Mouse (Mus musculus) embryonic facial prominence, embryonic 11.5 days (tissue): ENCODE data around the gene Nudcd3. TPM values are rescaled to one million over a fixed set of nuclear protein-coding genes. Genes with fewer than 3 reads are reported as not detected.

Experiments
- ATAC-seq: fragments of 200-750 bp; cut with Nextera tagmentation; replicated peaks from 2 replicates; pipeline ENCODE4 v1.8.0; 2017; ENCODE audit warnings: low read depth; ENCODE audit not compliant: insufficient number of reproducible peaks, low FRiP score, low TSS enrichment
- DNase-seq: peaks from one replicate; pipeline ENCODE4 v3.0.0-alpha.2; 2015; ENCODE audit warnings: low spot score
- H3K27ac ChIP-seq: fragments of 300-500 bp; sonication (generic); replicated peaks from 2 replicates; pipeline ENCODE4 v1.5.1; 2014; ENCODE audit warnings: mild to moderate bottlenecking, low read depth, low read length, control low read depth
- H3K27me3 ChIP-seq: fragments of 300-500 bp; sonication (generic); 2 replicates; pipeline ENCODE4 v1.6.1; 2014; ENCODE audit warnings: mild to moderate bottlenecking, low read length, moderate library complexity, mixed read lengths; ENCODE audit not compliant: control insufficient read depth, insufficient read depth
- H3K36me3 ChIP-seq: fragments of 300-500 bp; sonication (generic); replicated peaks from 2 replicates; pipeline ENCODE4 v1.6.1; 2014; ENCODE audit warnings: low read depth, mild to moderate bottlenecking, low read length, moderate library complexity, mixed read lengths; ENCODE audit not compliant: control insufficient read depth, insufficient read depth
- H3K4me1 ChIP-seq: fragments of 300-500 bp; sonication (generic); 2 replicates; pipeline ENCODE4 v1.6.1; 2014; ENCODE audit warnings: low read length, mixed read lengths; ENCODE audit not compliant: control insufficient read depth, insufficient read depth
- H3K4me2 ChIP-seq: fragments of 300-500 bp; sonication (generic); 2 replicates; pipeline ENCODE4 v1.6.1; 2014; ENCODE audit warnings: low read depth, mild to moderate bottlenecking, control low read depth, low read length, moderate library complexity
- H3K4me3 ChIP-seq: fragments of 300-500 bp; sonication (generic); 2 replicates; pipeline ENCODE4 v1.5.1; 2014; ENCODE audit warnings: low read depth, low read length, control low read depth
- H3K9ac ChIP-seq: fragments of 300-500 bp; sonication (generic); replicated peaks from 2 replicates; pipeline ENCODE4 v1.6.1; 2014; ENCODE audit warnings: mild to moderate bottlenecking, control low read depth, low read length
- H3K9me3 ChIP-seq: fragments of 300-500 bp; sonication (generic); replicated peaks from 2 replicates; pipeline ENCODE4 v1.6.1; 2016; ENCODE audit warnings: mild to moderate bottlenecking, low read length, inconsistent platforms, mixed read lengths; ENCODE audit not compliant: control insufficient read depth
- WGBS: fragments of 180-500 bp; shearing (Covaris S2); extraction: QIAGEN DNeasy Blood & Tissue Kit; methylation state at CpG from one replicate; pipeline ENCODE4 v1.1.7; 2014; 5-methylcytosine and 5-hydroxymethylcytosine counted together
- polyA plus RNA-seq: library from polyadenylated mRNA; unstranded; fragments of >200 nt; fragmentation: Nextera tagmentation; extraction: Ambion mirVana; gene quantifications from 2 replicates; pipeline ENCODE4 v1.2.1, GENCODE M21; 2014

The Nudcd3 gene
- polyA plus RNA-seq, 1 experiment from 2014 or later, result 41.7 TPM

- Histone ChIP-seq H3K36me3 (no peaks in the 10 kb centered on the region), H3K9ac (no peak overlapping the region), H3K27me3 (no peaks in the 10 kb centered on the region), H3K4me2 (no peak overlapping the region), H3K9me3 (no peaks in the 10 kb centered on the region), H3K27ac (no peak overlapping the region), H3K4me1 (no peaks in the 10 kb centered on the region; the same call in 1 of the 2 replicates), H3K4me3 (no peak overlapping the region)
- ATAC-seq (no peak), DNase-seq (no peak)
- WGBS, result 88% methylated on average over 3 of the region's 3 CpGs
These were observed 12.8 kb downstream of the Nudcd3 start for GRCm38 (mm10) chr11:6187399-6187798.

DNA sequence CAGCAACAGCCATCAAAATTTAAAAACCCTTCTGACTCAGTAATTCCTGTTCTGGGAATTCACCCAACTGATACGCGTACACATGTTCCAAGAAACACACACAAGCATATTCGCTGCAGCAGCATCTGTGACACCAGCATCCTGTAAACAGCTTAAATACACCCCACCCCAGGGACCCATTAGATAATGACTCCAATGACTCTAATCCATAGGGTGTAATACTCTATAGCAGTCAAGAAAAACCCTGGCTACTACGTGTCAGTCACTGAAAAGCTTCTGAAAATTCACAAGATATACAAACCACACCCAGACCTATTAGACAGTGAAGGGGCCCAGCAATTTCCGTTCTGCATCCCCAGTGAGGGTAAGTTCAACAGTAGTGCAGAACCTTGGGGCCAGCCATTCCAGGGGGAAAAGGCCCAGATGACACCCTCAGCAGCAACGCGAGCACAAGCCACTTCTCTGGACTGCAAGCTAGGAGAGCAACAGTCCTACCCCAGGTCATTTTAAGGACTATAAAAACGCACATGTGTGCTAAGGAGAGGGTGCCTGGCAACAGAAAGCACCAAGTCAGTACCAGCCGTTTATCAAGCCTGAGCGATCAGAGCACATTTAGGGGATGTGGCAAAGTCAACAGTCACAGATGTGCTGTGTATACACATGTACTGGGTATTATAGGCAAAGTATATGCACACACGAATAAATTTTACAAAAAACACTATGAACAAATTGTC is 15.8 kb downstream of the Nudcd3 start:
- no peaks in the 10 kb centered on the region for H3K27me3 ChIP-seq
- DNase-seq, result no peak
- no peak overlapping the region for H3K9ac ChIP-seq
- H3K9me3 ChIP-seq, result no peaks in the 10 kb centered on the region
- no peak for ATAC-seq
- no peak overlapping the region for H3K27ac ChIP-seq
- H3K36me3 ChIP-seq, result no peaks in the 10 kb centered on the region
- H3K4me2 ChIP-seq, result no peak overlapping the region
- no peaks in the 10 kb centered on the region; the same call in 1 of the 2 replicates for H3K4me1 ChIP-seq
- 70% methylated on average over 11 of the region's 11 CpGs for WGBS
- no peak overlapping the region for H3K4me3 ChIP-seq

- Histone ChIP-seq H3K4me2 (no peak overlapping the region), H3K4me3 (no peak overlapping the region), H3K9ac (no peak overlapping the region), H3K9me3 (no peaks in the 10 kb centered on the region), H3K27ac (no peak overlapping the region), H3K27me3 (no peaks in the 10 kb centered on the region), H3K36me3 (no peaks in the 10 kb centered on the region), H3K4me1 (peaks cover 4% of the 10 kb centered on the region; the same call in 1 of the 2 replicates)
- no peak for ATAC-seq
- 72% methylated on average over 2 of the region's 2 CpGs for WGBS
- no peak for DNase-seq
These were observed 17.0 kb downstream of the Nudcd3 start for GRCm38 (mm10) chr11:6183246-6183645.

DNA sequence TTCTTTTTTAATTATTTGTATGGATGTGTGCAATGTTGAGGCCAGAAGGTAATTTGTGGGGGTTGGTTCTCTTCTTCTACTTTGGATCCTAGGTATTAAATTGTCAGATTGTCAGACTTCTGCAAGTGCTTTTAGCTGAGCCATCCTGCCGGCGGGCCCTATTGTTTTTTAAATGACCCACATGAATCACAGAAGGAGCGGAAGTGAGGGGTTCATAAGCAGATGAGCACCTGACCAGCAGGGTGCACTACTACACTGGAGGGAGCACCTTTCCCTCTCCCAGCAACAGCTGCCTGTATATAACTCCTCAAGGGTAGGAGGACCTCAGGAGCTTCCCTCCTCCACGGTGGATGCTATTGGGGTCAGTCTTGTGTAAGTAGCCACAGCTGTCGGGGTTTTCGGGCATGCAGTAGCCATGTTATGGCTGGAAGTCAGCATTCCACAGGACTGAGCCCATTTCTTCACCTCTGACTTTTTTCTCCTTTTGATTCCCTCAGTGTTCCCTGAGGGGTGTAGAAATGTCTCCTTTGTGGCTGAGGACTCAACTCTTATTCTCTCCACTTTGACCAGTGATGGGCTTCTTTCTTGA is 19.3 kb downstream of the Nudcd3 start:
- Histone ChIP-seq H3K4me2 (no peak overlapping the region), H3K27ac (no peak overlapping the region), H3K9ac (no peak overlapping the region), H3K27me3 (no peaks in the 10 kb centered on the region), H3K36me3 (no peaks in the 10 kb centered on the region), H3K9me3 (no peaks in the 10 kb centered on the region), H3K4me3 (no peak overlapping the region), H3K4me1 (peaks cover 4% of the 10 kb centered on the region; the same call in 1 of the 2 replicates)
- WGBS, result 60% methylated on average over 6 of the region's 6 CpGs
- ATAC-seq (no peak), DNase-seq (no peak)

DNA sequence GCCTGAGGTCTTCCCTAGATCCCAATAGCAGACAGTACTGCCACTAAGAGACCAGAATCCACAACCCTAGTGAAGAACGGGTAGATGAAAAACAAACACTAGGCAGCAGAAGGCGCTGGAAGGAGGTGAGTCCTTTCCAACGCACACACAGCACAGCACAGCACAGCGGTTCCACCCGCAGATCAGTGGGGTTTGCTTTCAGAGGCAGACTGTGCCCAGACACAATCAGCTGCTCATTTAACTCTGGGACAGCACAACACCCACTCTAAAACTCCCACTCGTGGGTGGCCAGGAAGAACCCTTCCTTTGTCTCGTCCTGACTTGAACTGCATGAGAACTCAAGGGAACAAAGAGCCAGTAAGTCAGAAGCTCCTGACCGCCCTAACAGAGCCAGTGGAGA is 21.0 kb downstream of the Nudcd3 start:
- Histone ChIP-seq H3K27ac (no peak overlapping the region), H3K36me3 (no peaks in the 10 kb centered on the region), H3K4me1 (0 out of 2 replicates have a peak, but pooled peaks cover 4% of the 10 kb centered on the region), H3K9ac (no peak overlapping the region), H3K9me3 (no peaks in the 10 kb centered on the region), H3K4me3 (no peak overlapping the region), H3K27me3 (no peaks in the 10 kb centered on the region), H3K4me2 (no peak overlapping the region)
- DNase-seq (no peak), ATAC-seq (no peak)
- 12% methylated on average over 8 of the region's 8 CpGs for WGBS

DNA sequence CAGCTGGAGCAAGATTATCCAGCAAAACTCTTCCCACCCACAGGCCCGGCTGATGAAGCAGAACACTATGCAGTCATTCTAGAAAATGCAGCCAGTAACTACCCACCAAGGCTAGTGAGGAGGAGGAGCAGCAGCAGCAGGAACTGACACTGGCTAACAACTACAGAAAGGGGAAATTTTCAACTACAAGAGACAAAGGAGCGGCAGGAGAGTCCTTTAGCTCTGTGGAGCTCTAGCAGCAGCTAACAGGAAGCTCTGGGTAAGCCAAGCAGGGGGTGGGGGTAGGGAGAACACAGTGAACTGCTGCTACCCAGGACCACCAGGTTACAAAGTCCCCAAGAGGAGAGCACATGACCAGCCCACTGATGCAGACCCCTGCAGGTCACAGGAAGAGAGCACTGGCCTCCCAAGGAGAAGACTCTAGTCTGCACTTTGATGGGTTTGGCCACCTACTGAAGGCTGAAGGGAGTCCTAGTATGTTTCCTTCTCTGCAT is 21.5 kb downstream of the Nudcd3 start:
- Histone ChIP-seq H3K27me3 (no peaks in the 10 kb centered on the region), H3K4me1 (0 out of 2 replicates have a peak, but pooled peaks cover 4% of the 10 kb centered on the region), H3K9ac (no peak overlapping the region; the same call in 1 of the 2 replicates), H3K4me2 (no peak overlapping the region), H3K36me3 (no peaks in the 10 kb centered on the region), H3K27ac (no peak overlapping the region), H3K4me3 (no peak overlapping the region), H3K9me3 (no peaks in the 10 kb centered on the region)
- 22% methylated on average over 2 of the region's 2 CpGs for WGBS
- DNase-seq, result peak; percentile 9
- no peak for ATAC-seq

- WGBS, result 67% methylated on average over 8 of the region's 8 CpGs
- DNase-seq (no peak), ATAC-seq (no peak)
- H3K9me3 ChIP-seq, result no peaks in the 10 kb centered on the region
- no peak overlapping the region for H3K4me3 ChIP-seq
- H3K4me1 ChIP-seq, result 0 out of 2 replicates have a peak, but pooled peaks cover 4% of the 10 kb centered on the region
- no peaks in the 10 kb centered on the region for H3K36me3 ChIP-seq
- H3K27me3 ChIP-seq, result no peaks in the 10 kb centered on the region
- H3K27ac ChIP-seq, result no peak overlapping the region
- no peak overlapping the region for H3K9ac ChIP-seq
- H3K4me2 ChIP-seq, result no peak overlapping the region
These were observed 22.3 kb downstream of the Nudcd3 start for GRCm38 (mm10) chr11:6177781-6178420.

- ATAC-seq (no peak), DNase-seq (no peak)
- Histone ChIP-seq H3K36me3 (no peaks in the 10 kb centered on the region), H3K9me3 (no peaks in the 10 kb centered on the region), H3K27ac (no peak overlapping the region), H3K4me3 (no peak overlapping the region), H3K4me1 (0 out of 2 replicates have a peak, but pooled peaks cover 4% of the 10 kb centered on the region), H3K4me2 (no peak overlapping the region), H3K9ac (no peak overlapping the region), H3K27me3 (no peaks in the 10 kb centered on the region)
- WGBS, result 80% methylated on average over 1 of the region's 1 CpGs
These were observed 24.7 kb downstream of the Nudcd3 start for GRCm38 (mm10) chr11:6175506-6175905.
